Mouse (Mus musculus): ENCODE measurements around the gene Upk1a. TPM values are rescaled to one million over a fixed set of nuclear protein-coding genes. Genes with fewer than 3 reads are reported as not detected.

The Upk1a gene
- polyA plus RNA-seq, 1 experiment from 2014 or later, result 0.82 TPM

- no peak overlapping the region for H3K27ac ChIP-seq (replicated peaks)
- WGBS, result 96% methylated on average over 9 of the region's 9 CpGs
Observed at GRCm38 (mm10) chr7:30618658-30619057, 6.0 kb upstream of the Upk1a start.

GRCm38 (mm10) chr7:30615049-30615760 is 2.6 kb upstream of the Upk1a start:
- Histone ChIP-seq H3K4me1 (replicated peaks) (no peaks in the 10 kb centered on the region), H3K27me3 (no peaks in the 10 kb centered on the region), H3K9ac (no peak overlapping the region), H3K4me3 (no peak overlapping the region), H3K27ac (replicated peaks) (no peak overlapping the region), H3K9me3 (no peaks in the 10 kb centered on the region), H3K36me3 (peaks cover 48% of the 10 kb centered on the region), H3K4me2 (no peak overlapping the region)
- peak; percentile 49; the same call in 1 of the 2 replicates for ATAC-seq (ENCODE audit: low FRiP score, low read depth)
- 55% methylated on average over 5 of the region's 5 CpGs for WGBS

More at GRCm38 (mm10) chr7:30618658-30619057, 6.0 kb upstream of the Upk1a start:
- Histone ChIP-seq H3K4me2 (no peak overlapping the region), H3K36me3 (peaks cover 66% of the 10 kb centered on the region), H3K9me3 (no peaks in the 10 kb centered on the region), H3K4me1 (replicated peaks) (no peaks in the 10 kb centered on the region), H3K4me3 (no peak overlapping the region), H3K9ac (no peak overlapping the region), H3K27me3 (no peaks in the 10 kb centered on the region)
- no peak for ATAC-seq (ENCODE audit: low FRiP score, low read depth)

- no peaks in the 10 kb centered on the region for H3K9me3 ChIP-seq
- H3K4me3 ChIP-seq, result no peak overlapping the region
- no peak for ATAC-seq (ENCODE audit: low FRiP score, low read depth)
- no peaks in the 10 kb centered on the region for H3K27me3 ChIP-seq
- 76% methylated on average over 2 of the region's 2 CpGs for WGBS
- H3K27ac ChIP-seq (replicated peaks), result no peak overlapping the region
- H3K4me2 ChIP-seq, result no peak overlapping the region
- no peak overlapping the region for H3K9ac ChIP-seq
- H3K36me3 ChIP-seq, result peaks cover 44% of the 10 kb centered on the region
- no peaks in the 10 kb centered on the region for H3K4me1 ChIP-seq (replicated peaks)
Observed at GRCm38 (mm10) chr7:30614454-30614853, 1.8 kb upstream of the Upk1a start.

- no peaks in the 10 kb centered on the region for H3K27me3 ChIP-seq
- no peak overlapping the region for H3K27ac ChIP-seq (replicated peaks)
- H3K4me1 ChIP-seq (replicated peaks), result no peaks in the 10 kb centered on the region
- WGBS, result 24% methylated on average over 14 of the region's 14 CpGs
- ATAC-seq (ENCODE audit: low FRiP score, low read depth), result no peak
- no peaks in the 10 kb centered on the region for H3K9me3 ChIP-seq
- peaks cover 35% of the 10 kb centered on the region for H3K36me3 ChIP-seq
- no peak overlapping the region for H3K4me2 ChIP-seq
- no peak overlapping the region for H3K4me3 ChIP-seq
- H3K9ac ChIP-seq, result no peak overlapping the region
Observed at GRCm38 (mm10) chr7:30613529-30614112, 974 bp upstream of the Upk1a start.

- Histone ChIP-seq H3K4me1 (replicated peaks) (no peaks in the 10 kb centered on the region), H3K4me3 (no peak overlapping the region), H3K9ac (no peak overlapping the region), H3K27me3 (no peaks in the 10 kb centered on the region), H3K4me2 (no peak overlapping the region), H3K9me3 (no peaks in the 10 kb centered on the region), H3K36me3 (no peaks in the 10 kb centered on the region), H3K27ac (replicated peaks) (no peak overlapping the region)
- 69% methylated on average over 7 of the region's 7 CpGs for WGBS
- ATAC-seq (ENCODE audit: low FRiP score, low read depth), result no peak
Observed at GRCm38 (mm10) chr7:30610043-30610442, 2.6 kb downstream of the Upk1a start.

GRCm38 (mm10) chr7:30608476-30608875 is 4.2 kb downstream of the Upk1a start:
- H3K36me3 ChIP-seq, result no peaks in the 10 kb centered on the region
- no peak overlapping the region for H3K9ac ChIP-seq
- 45% methylated on average over 16 of the region's 16 CpGs for WGBS
- no peak overlapping the region for H3K4me2 ChIP-seq
- no peak overlapping the region for H3K27ac ChIP-seq (replicated peaks)
- no peak for ATAC-seq (ENCODE audit: low FRiP score, low read depth)
- H3K9me3 ChIP-seq, result no peaks in the 10 kb centered on the region
- no peaks in the 10 kb centered on the region for H3K27me3 ChIP-seq
- no peaks in the 10 kb centered on the region for H3K4me1 ChIP-seq (replicated peaks)
- H3K4me3 ChIP-seq, result no peak overlapping the region

GRCm38 (mm10) chr7:30607706-30608309 is 4.8 kb downstream of the Upk1a start:
- Histone ChIP-seq H3K4me2 (no peak overlapping the region), H3K27ac (replicated peaks) (no peak overlapping the region), H3K36me3 (no peaks in the 10 kb centered on the region), H3K4me3 (no peak overlapping the region), H3K27me3 (no peaks in the 10 kb centered on the region), H3K4me1 (replicated peaks) (no peaks in the 10 kb centered on the region), H3K9ac (no peak overlapping the region), H3K9me3 (no peaks in the 10 kb centered on the region)
- 32% methylated on average over 8 of the region's 8 CpGs for WGBS
- 0 out of 2 replicates have a peak, but pooled peaks have one; percentile 25 for ATAC-seq (ENCODE audit: low FRiP score, low read depth)

GRCm38 (mm10) chr7:30604944-30605343 is 7.7 kb downstream of the Upk1a start:
- Histone ChIP-seq H3K4me2 (no peak overlapping the region), H3K4me1 (replicated peaks) (peaks cover 8% of the 10 kb centered on the region), H3K36me3 (no peaks in the 10 kb centered on the region), H3K9me3 (no peaks in the 10 kb centered on the region), H3K9ac (no peak overlapping the region), H3K27ac (replicated peaks) (no peak overlapping the region), H3K27me3 (no peaks in the 10 kb centered on the region), H3K4me3 (no peak overlapping the region)
- 90% methylated on average over 8 of the region's 8 CpGs for WGBS
- no peak for ATAC-seq (ENCODE audit: low FRiP score, low read depth)

GRCm38 (mm10) chr7:30604424-30604823 is 8.2 kb downstream of the Upk1a start:
- H3K36me3 ChIP-seq, result no peaks in the 10 kb centered on the region
- no peak overlapping the region for H3K4me2 ChIP-seq
- no peak overlapping the region for H3K27ac ChIP-seq (replicated peaks)
- peaks cover 14% of the 10 kb centered on the region for H3K4me1 ChIP-seq (replicated peaks)
- no peaks in the 10 kb centered on the region for H3K9me3 ChIP-seq
- no peak for ATAC-seq (ENCODE audit: low FRiP score, low read depth)
- no peak overlapping the region for H3K9ac ChIP-seq
- WGBS, result 66% methylated on average over 8 of the region's 8 CpGs
- no peak overlapping the region for H3K4me3 ChIP-seq
- H3K27me3 ChIP-seq, result no peaks in the 10 kb centered on the region

GRCm38 (mm10) chr7:30602583-30602982 is 10.1 kb downstream of the Upk1a start:
- Histone ChIP-seq H3K4me3 (no peak overlapping the region), H3K9ac (no peak overlapping the region), H3K9me3 (no peaks in the 10 kb centered on the region), H3K4me1 (replicated peaks) (peaks cover 14% of the 10 kb centered on the region), H3K27me3 (no peaks in the 10 kb centered on the region), H3K4me2 (no peak overlapping the region), H3K27ac (replicated peaks) (no peak overlapping the region), H3K36me3 (no peaks in the 10 kb centered on the region)
- 61% methylated on average over 3 of the region's 3 CpGs for WGBS
- ATAC-seq (ENCODE audit: low FRiP score, low read depth), result no peak

- peak overlapping the region; percentile 27; the same call in 1 of the 2 replicates for H3K27ac ChIP-seq (replicated peaks)
- peak overlapping the region; percentile 50; the same call in 1 of the 2 replicates for H3K4me2 ChIP-seq
- H3K4me1 ChIP-seq (replicated peaks), result peaks cover 14% of the 10 kb centered on the region
- WGBS, result 71% methylated on average over 7 of the region's 7 CpGs
- H3K9me3 ChIP-seq, result no peaks in the 10 kb centered on the region
- H3K27me3 ChIP-seq, result no peaks in the 10 kb centered on the region
- no peak overlapping the region for H3K9ac ChIP-seq
- H3K4me3 ChIP-seq, result no peak overlapping the region
- ATAC-seq (ENCODE audit: low FRiP score, low read depth), result peak; percentile 4; the same call in 1 of the 2 replicates
- no peaks in the 10 kb centered on the region for H3K36me3 ChIP-seq
Observed at GRCm38 (mm10) chr7:30600651-30601050, 12.0 kb downstream of the Upk1a start.

- Histone ChIP-seq H3K4me3 (peak overlapping the region; percentile 23), H3K27ac (replicated peaks) (peak overlapping the region; percentile 27), H3K4me2 (peak overlapping the region; percentile 50), H3K36me3 (no peaks in the 10 kb centered on the region), H3K9ac (no peak overlapping the region), H3K9me3 (no peaks in the 10 kb centered on the region), H3K4me1 (replicated peaks) (peaks cover 14% of the 10 kb centered on the region), H3K27me3 (no peaks in the 10 kb centered on the region)
- WGBS, result 0% methylated on average over 16 of the region's 16 CpGs
- ATAC-seq (ENCODE audit: low FRiP score, low read depth), result peak; percentile 98
Observed at GRCm38 (mm10) chr7:30599933-30600353, 12.7 kb downstream of the Upk1a start.
